Mouse (Mus musculus): ENCODE measurements around the gene Usp43.

Gene Usp43

GRCm38 (mm10) chr11:67811535-67811934 lies 110.4 kb downstream of the Usp43 start:
- DNase-seq (ENCODE audit: low read depth, low spot score): no peak

- no peak for DNase-seq (ENCODE audit: low read depth, low spot score)
Observed at GRCm38 (mm10) chr11:67808051-67808450, 113.9 kb downstream of the Usp43 start.

- DNase-seq (ENCODE audit: low read depth, low spot score): no peak
Observed at GRCm38 (mm10) chr11:67806832-67807597, 114.9 kb downstream of the Usp43 start.

- DNase-seq (ENCODE audit: low read depth, low spot score): no peak
Observed at GRCm38 (mm10) chr11:67805538-67805937, 116.4 kb downstream of the Usp43 start.
